Mouse (Mus musculus) mouse embryonic stem cell (cell line): Measurements from ENCODE around the gene Nbea.
"Not testable (repeated sequence)": the region's sequence is repeated elsewhere in the genome, so short reads cannot be mapped to it uniquely, and the experiment has no call there.

ENCODE experiments used
- in situ Hi-C, 2 experiments: fragments of 300-500 bp; cut with MboI; formaldehyde crosslinking; loops; 1 replicate in 1 of 2; 3 replicates in 1 of 2; pipeline ENCODE4 v1.14.3; 2019 to 2020; ENCODE audit warnings: low sequenced_read_pairs in 2 of 2, low pct_unique_long_range_greater_than_20kb in 1 of 2, mixed read lengths in 1 of 2; ENCODE audit not compliant: unreplicated experiment in 1 of 2

Gene Nbea

DNA sequence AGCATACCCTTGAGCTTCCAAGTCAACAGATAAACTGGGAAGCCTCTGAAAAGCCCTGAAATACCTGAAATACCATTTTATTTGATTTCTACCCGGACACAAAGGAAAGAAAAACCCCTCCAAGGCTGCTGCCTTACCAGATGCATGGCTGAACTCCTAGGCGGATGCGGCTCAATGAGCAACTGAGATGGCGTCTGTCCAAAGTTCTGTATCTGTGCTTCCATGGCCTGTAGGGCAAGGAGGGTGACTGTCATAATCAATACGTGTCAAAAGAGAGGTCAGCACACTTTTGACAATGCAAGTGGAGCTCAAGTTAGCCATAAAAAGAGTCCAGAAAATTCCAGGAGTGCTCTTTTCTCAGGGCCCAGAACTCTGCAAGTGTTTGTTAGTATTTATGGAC lies 534.0 kb downstream of the Nbea start:
- in situ Hi-C loops: no loop called here

DNA sequence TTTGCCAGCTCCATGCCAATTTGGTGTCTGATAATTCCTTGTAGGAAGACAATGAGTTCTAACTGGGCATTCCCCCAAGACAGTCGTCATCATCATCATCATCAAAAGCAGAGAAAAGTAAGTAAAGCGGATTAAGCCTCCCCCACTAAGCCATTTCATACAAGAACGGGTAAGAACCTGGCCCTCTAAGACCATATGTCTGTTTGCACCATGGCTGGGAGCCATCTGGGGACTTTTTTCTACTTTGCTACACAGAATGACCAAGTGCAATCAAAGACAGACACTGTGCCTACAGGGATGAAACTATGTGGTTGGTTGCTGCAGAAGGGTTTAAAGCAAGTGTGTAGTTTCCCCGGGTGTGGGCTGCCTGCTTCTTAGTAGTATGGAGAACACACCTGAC lies 535.2 kb downstream of the Nbea start:
- in situ Hi-C loops: no loop called here

DNA sequence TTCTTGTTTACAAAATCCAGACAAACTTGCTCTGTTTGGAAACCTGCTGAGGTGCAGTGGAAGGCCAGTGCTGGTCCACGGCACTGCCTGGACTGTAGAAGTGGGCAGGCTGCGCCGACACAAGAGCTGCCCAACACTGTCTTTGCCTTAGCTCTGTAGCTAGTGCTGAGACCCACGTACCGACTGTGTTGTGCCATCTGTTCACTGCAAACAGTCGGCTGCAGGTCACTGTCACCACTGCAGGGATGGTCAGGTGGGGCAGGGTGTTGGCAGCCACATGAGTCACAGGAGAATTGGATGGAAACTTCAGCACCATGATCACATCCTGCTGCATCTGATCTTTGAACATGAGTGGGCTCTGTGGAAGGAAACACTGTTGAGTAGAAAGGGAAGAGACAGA lies 536.3 kb downstream of the Nbea start:
- in situ Hi-C loops: no loop called here

- in situ Hi-C loops: no loop called here
Measured at GRCm38 (mm10) chr3:55646437-55646836, 537.1 kb downstream of the Nbea start.

GRCm38 (mm10) chr3:55644035-55644618 lies 539.4 kb downstream of the Nbea start:
- in situ Hi-C loops: no loop called here

GRCm38 (mm10) chr3:55637660-55638059 lies 545.8 kb downstream of the Nbea start:
- in situ Hi-C loops: no loop called here

DNA sequence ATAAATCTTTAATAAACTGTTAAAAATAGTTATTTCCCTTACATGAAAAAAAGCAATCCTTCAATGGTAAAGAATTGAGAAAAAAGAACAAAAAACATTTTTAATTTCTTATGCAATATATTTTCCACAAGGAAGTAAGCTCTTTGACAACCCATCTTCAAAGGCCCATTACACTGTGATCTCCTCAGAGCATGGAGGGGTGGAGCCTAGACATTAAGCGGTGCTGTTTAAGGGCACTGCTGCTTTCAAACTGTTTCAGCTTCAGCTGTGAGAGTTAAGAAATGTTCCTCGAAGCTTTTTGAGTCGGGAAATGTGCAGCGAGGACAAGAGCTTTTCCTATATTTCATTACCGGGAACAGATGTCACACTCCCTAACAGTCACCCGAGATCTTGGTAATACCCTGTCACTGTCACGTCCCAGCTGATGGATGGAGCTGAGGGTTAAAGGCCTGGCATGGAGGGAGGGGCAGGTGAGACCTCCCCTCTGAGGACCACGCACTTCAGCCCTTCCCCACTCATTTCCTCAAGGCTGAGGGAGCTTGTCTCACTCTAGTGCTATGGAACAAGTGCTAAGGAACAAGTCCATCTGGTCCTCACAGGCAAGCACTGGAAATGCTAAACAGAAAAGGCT lies 547.8 kb downstream of the Nbea start:
- in situ Hi-C loops: no loop called here

- in situ Hi-C loops: no loop called here
Measured at GRCm38 (mm10) chr3:55627054-55627453, 556.4 kb downstream of the Nbea start.

GRCm38 (mm10) chr3:55621958-55622357 lies 561.5 kb downstream of the Nbea start:
- in situ Hi-C loops: not testable (repeated sequence)

- in situ Hi-C loops: no loop called here
Measured at GRCm38 (mm10) chr3:55618396-55618795, 565.1 kb downstream of the Nbea start.

GRCm38 (mm10) chr3:55612459-55613115 lies 570.9 kb downstream of the Nbea start:
- in situ Hi-C loops: no loop called here

DNA sequence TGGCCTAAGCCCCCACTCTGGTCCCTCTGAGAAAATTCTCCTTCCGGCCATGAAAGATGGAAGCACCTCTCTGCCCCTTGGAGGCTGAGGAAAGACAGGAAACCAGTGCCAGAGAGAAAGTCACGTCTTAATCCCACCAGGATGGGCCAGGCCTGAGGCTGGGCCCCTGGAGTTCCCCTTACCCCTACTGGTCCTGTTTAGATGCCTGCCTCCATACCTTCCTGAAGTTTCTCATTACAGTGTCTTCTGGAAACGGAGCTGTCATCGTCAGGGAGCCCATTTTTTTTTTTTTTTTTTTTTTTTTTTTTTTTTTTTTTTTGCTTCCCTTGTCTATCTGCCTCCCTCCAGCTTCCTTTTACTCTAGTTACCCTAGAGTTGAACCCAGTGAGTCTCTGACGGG lies 571.5 kb downstream of the Nbea start:
- in situ Hi-C loops: no loop called here

- in situ Hi-C loops: no loop called here
Measured at GRCm38 (mm10) chr3:55610191-55610590, 573.3 kb downstream of the Nbea start.

GRCm38 (mm10) chr3:55600286-55600685 lies 583.2 kb downstream of the Nbea start:
- in situ Hi-C loops: no loop called here

DNA sequence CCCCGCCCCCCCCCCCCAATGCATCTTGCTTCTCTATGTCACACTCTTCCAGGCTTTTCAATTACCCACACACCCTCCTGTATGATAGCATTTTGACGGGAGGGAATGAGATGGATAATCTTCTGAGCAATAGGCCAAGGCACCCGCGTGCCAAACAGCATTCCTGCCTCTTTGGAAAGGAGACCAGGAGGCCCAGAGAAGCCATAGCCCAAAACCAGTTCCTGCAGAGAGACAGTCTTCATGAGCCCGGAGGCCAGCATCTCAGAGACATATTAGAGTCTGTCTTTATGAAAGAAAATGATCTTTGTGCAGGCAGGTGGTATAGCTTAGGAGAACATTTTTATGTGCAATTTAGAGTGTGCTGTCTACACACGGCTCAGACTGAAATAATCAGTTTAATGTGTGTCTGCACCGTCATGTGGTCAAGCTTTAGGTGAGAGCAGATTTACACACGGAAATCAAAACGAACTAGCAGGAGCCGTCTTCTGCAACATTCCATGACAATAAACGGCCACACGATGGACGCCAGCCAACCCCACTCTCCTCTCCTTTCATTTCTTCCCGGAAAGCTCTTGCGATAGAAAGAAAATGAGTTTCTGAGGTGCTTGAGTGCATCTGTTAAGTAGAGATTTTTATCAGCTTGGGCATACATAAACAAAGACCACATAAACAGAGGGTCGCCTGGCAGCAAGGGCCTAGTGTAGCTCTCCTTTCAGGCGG lies 584.0 kb downstream of the Nbea start:
- in situ Hi-C loops: no loop called here

DNA sequence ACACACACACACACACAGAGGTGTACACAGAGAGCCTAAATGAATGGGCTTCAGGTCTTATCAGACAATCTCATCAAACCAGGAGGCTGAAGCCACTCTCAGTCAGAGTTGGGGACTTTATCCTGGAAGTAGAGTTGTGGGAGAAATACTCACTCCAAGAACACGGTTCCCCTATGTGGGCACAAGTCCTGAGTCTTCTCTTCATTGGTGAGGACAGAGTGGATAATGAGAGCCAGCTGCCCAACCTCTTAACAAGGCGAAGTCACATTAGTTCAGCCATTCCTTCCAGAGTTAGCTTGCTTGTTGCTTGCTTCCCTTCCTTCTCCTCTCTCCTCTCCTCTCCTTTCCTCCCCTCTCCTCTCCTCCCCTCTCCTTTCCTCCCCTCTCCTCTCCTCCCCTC lies 584.8 kb downstream of the Nbea start:
- in situ Hi-C loops: no loop called here

- in situ Hi-C loops: no loop called here
Measured at GRCm38 (mm10) chr3:55593312-55593711, 590.2 kb downstream of the Nbea start.

- in situ Hi-C loops: no loop called here
Measured at GRCm38 (mm10) chr3:55590727-55591126, 592.8 kb downstream of the Nbea start.

GRCm38 (mm10) chr3:55590291-55590690 lies 593.2 kb downstream of the Nbea start:
- in situ Hi-C loops: no loop called here
